Mouse (Mus musculus) C2C12 (cell line): Measurements from ENCODE around the gene Ank3.

ENCODE experiments used
- CEBPB ChIP-seq: IDR thresholded peaks from one replicate; pipeline ENCODE4 v1.6.1; 2011; ENCODE audit warnings: low read depth, mild to moderate bottlenecking, control low read depth, moderate library complexity
- CTCF ChIP-seq: IDR thresholded peaks from one replicate; pipeline ENCODE4 v1.5.1; 2011; ENCODE audit not compliant: control insufficient read depth, insufficient read depth, insufficient read length
- FOSL1 ChIP-seq: IDR thresholded peaks from one replicate; pipeline ENCODE4 v1.8.0; 2011; ENCODE audit warnings: mild to moderate bottlenecking, low read length; ENCODE audit not compliant: poor library complexity, insufficient read depth, severe bottlenecking
- MAX ChIP-seq: IDR thresholded peaks from one replicate; pipeline ENCODE4 v1.6.1; 2011; ENCODE audit warnings: mild to moderate bottlenecking, control low read depth
- MYOD1 ChIP-seq: IDR thresholded peaks from one replicate; pipeline ENCODE4 v1.6.1; 2011; ENCODE audit warnings: low read depth; ENCODE audit not compliant: control insufficient read depth, insufficient read length
- MYOG ChIP-seq: IDR thresholded peaks from one replicate; pipeline ENCODE4 v1.6.1; 2011; ENCODE audit not compliant: control insufficient read depth, insufficient read length; ENCODE audit errors: extremely low read depth
- USF1 ChIP-seq: IDR thresholded peaks from one replicate; pipeline ENCODE4 v1.6.1; 2011; ENCODE audit warnings: low read depth, mild to moderate bottlenecking, control low read depth, moderate library complexity

DNA sequence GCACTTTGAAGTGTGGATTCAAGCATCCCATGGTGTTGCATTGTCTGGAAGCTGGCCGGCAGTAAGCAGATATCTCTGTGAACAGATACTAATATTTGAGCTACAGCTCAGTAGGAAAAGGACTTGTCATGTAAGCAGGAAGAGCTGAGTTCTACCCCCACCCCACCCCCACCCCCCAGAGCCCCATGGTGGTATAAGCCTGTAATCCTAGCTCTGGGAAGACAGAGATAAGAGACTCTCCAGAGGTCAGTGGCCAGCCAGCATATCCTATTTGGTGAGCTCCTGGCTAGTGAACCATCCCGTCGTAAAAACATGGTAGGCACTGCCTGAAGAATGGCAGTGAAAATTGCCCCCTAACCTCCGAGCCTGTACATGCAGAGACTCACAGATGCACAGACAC is 152.3 kb downstream of the Ank3 start:
- TF ChIP-seq CTCF (no peak), MAX (no peak), MYOD1 (no peak), MYOG (no peak), USF1 (no peak), FOSL1 (no peak), CEBPB (no peak)
